Mouse (Mus musculus): ENCODE results near the gene Capn7.

The Capn7 gene

GRCm38 (mm10) chr14:31330957-31331356 is 5.5 kb upstream of the Capn7 start:
- no peaks in the 10 kb centered on the region for H3K27me3 ChIP-seq (ENCODE audit: control insufficient read depth, insufficient read depth, low read length, poor library complexity, severe bottlenecking)
- DNase-seq (ENCODE audit: low read depth, low spot score): no peak
- no peaks in the 10 kb centered on the region for H3K36me3 ChIP-seq (ENCODE audit: control insufficient read depth, insufficient read depth, low read length, poor library complexity, severe bottlenecking)

DNA sequence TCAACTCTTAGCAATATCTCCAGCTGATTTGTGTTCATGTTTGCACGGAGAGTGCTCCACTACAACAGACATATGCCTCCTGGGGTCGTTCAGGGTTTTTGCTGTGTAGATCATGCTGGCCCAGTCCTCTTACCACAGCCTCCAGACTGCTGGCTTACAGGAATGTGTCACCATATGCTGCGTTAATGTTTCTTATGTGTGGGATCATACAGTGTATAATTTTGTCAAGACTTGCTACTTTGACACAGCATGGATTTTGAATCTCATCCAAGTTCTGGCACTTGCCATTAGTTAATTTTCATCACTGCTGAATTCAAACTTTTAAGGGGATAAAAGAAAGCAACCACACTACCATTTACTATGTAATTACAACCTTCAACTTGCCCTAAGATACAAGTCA is 673 bp upstream of the Capn7 start:
- no peaks in the 10 kb centered on the region for H3K27me3 ChIP-seq (ENCODE audit: control insufficient read depth, insufficient read depth, low read length, poor library complexity, severe bottlenecking)
- H3K36me3 ChIP-seq (ENCODE audit: control insufficient read depth, insufficient read depth, low read length, poor library complexity, severe bottlenecking): peaks cover 5% of the 10 kb centered on the region; the same call in 1 of the 2 replicates
- DNase-seq (ENCODE audit: low read depth, low spot score): no peak

GRCm38 (mm10) chr14:31337406-31337805 is 968 bp downstream of the Capn7 start:
- DNase-seq (ENCODE audit: low read depth, low spot score): peak; percentile 47
- Histone ChIP-seq H3K36me3 (ENCODE audit: control insufficient read depth, insufficient read depth, low read length, poor library complexity, severe bottlenecking) (peaks cover 6% of the 10 kb centered on the region; the same call in 1 of the 2 replicates), H3K27me3 (ENCODE audit: control insufficient read depth, insufficient read depth, low read length, poor library complexity, severe bottlenecking) (no peaks in the 10 kb centered on the region)

DNA sequence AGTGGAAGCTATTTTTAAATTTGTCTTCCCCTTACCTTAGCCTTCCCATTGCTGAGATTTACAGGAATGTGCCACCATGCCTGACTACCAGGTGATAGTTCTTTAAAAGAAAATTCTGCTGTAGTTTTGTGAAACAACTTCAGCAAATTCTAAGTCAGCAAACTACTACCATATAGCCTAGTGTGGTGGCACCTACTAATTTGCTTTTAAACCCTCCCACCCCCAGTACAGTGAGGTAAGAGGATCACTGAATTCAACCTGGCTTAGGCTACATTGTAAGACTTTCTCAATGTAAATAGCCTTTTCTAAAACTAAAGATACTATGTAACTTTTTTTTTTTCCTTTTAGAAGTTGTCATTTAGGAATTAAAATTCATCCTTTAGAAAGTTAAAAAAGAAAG is 1.5 kb downstream of the Capn7 start:
- H3K27me3 ChIP-seq (ENCODE audit: control insufficient read depth, insufficient read depth, low read length, poor library complexity, severe bottlenecking): no peaks in the 10 kb centered on the region
- H3K36me3 ChIP-seq (ENCODE audit: control insufficient read depth, insufficient read depth, low read length, poor library complexity, severe bottlenecking): peaks cover 7% of the 10 kb centered on the region; the same call in 1 of the 2 replicates
- no peak for DNase-seq (ENCODE audit: low read depth, low spot score)

- Histone ChIP-seq H3K27me3 (ENCODE audit: control insufficient read depth, insufficient read depth, low read length, poor library complexity, severe bottlenecking) (no peaks in the 10 kb centered on the region), H3K36me3 (ENCODE audit: control insufficient read depth, insufficient read depth, low read length, poor library complexity, severe bottlenecking) (peaks cover 13% of the 10 kb centered on the region)
- no peak for DNase-seq (ENCODE audit: low read depth, low spot score)
Observed at GRCm38 (mm10) chr14:31343241-31343640, 6.8 kb downstream of the Capn7 start.

DNA sequence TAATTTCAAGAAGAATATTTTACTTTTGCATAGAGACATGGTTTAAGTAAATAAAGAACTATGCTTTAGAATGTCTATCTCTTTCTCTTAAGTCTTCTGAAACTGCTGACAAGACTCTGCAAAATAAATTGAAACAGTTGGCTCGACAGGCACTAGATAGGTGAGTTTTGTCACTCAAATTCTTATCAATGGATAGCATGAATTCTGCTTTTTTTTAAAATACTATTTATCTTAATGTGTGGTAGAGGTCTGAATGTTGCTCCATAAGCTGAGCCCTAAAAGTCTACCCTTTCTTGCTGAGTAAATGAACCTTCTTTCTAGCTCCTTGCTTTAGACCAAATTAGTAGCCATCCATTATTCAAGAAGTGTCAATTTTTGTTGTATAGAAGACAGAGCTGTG is 8.9 kb downstream of the Capn7 start:
- H3K36me3 ChIP-seq (ENCODE audit: control insufficient read depth, insufficient read depth, low read length, poor library complexity, severe bottlenecking): peaks cover 13% of the 10 kb centered on the region
- no peak for DNase-seq (ENCODE audit: low read depth, low spot score)
- H3K27me3 ChIP-seq (ENCODE audit: control insufficient read depth, insufficient read depth, low read length, poor library complexity, severe bottlenecking): no peaks in the 10 kb centered on the region

- Histone ChIP-seq H3K27me3 (ENCODE audit: control insufficient read depth, insufficient read depth, low read length, poor library complexity, severe bottlenecking) (no peaks in the 10 kb centered on the region), H3K36me3 (ENCODE audit: control insufficient read depth, insufficient read depth, low read length, poor library complexity, severe bottlenecking) (peaks cover 13% of the 10 kb centered on the region)
- no peak for DNase-seq (ENCODE audit: low read depth, low spot score)
Observed at GRCm38 (mm10) chr14:31362236-31362635, 25.8 kb downstream of the Capn7 start.

- H3K36me3 ChIP-seq (ENCODE audit: control insufficient read depth, insufficient read depth, low read length, poor library complexity, severe bottlenecking): peaks cover 18% of the 10 kb centered on the region
- DNase-seq (ENCODE audit: low read depth, low spot score): no peak
- H3K27me3 ChIP-seq (ENCODE audit: control insufficient read depth, insufficient read depth, low read length, poor library complexity, severe bottlenecking): no peaks in the 10 kb centered on the region
Observed at GRCm38 (mm10) chr14:31364589-31364988, 28.2 kb downstream of the Capn7 start.

DNA sequence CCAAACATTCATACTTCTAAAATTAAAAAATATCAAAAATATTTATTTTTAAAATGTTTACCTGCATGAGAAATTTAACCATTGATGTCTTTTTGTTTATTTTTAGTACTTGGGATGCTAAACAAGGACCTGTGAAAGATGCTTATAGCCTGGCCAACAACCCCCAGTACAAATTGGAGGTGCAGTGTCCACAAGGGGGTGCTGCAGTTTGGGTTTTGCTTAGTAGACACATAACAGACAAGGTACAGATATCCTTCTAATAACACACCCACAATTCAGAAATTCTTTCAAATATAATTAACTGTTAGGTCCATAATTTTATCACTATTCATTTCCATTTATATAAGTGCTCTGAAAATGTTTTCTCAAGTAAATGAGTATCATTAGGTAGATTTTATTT is 28.9 kb downstream of the Capn7 start:
- peak; percentile 89 for DNase-seq (ENCODE audit: low read depth, low spot score)
- peaks cover 20% of the 10 kb centered on the region for H3K36me3 ChIP-seq (ENCODE audit: control insufficient read depth, insufficient read depth, low read length, poor library complexity, severe bottlenecking)
- no peaks in the 10 kb centered on the region for H3K27me3 ChIP-seq (ENCODE audit: control insufficient read depth, insufficient read depth, low read length, poor library complexity, severe bottlenecking)

- peaks cover 25% of the 10 kb centered on the region for H3K36me3 ChIP-seq (ENCODE audit: control insufficient read depth, insufficient read depth, low read length, poor library complexity, severe bottlenecking)
- DNase-seq (ENCODE audit: low read depth, low spot score): no peak
Observed at GRCm38 (mm10) chr14:31367951-31368350, 31.5 kb downstream of the Capn7 start.

DNA sequence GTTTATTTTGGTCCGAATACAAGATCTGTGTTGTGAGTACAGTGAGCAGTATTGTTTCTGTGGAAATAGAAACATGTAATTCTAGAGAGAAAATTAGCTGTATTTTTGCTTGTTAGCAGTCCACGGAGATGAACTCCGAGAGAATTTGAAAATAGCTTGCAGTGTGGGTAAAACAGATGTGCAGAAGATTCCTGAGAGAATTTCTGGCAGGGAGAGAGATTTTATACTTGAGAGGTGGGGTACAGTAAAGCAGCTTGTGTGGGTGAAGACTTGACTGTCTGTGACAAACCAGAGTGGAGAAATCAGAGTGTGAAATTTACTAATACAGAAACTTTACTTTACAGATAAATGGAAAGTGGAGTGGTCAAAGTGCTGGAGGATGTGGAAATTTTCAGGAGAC is 32.9 kb downstream of the Capn7 start:
- Histone ChIP-seq H3K27me3 (ENCODE audit: control insufficient read depth, insufficient read depth, low read length, poor library complexity, severe bottlenecking) (no peaks in the 10 kb centered on the region), H3K36me3 (ENCODE audit: control insufficient read depth, insufficient read depth, low read length, poor library complexity, severe bottlenecking) (peaks cover 23% of the 10 kb centered on the region)
- no peak for DNase-seq (ENCODE audit: low read depth, low spot score)

More at GRCm38 (mm10) chr14:31367951-31368350, 31.5 kb downstream of the Capn7 start:
- H3K27me3 ChIP-seq (ENCODE audit: control insufficient read depth, insufficient read depth, low read length, poor library complexity, severe bottlenecking): no peaks in the 10 kb centered on the region

DNA sequence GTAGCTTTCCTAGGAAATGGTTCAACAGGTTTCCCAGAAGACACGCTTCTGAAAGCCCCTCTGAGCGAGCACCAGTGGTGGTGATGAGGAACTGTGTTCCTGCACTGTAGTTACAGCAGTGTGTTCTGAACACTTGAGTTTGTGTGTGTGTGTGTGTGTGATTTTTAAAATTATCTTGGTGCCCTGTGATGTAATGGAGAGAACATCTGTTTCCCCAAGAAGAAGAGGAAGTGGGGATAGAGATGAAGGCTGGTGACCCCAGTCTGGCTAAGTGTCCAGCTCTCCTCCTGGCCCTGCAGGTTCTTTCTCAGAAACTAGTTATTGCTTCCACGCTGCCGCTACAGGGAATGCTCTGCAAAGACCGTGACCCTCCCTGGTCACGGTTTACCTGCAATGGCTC is 38.0 kb downstream of the Capn7 start:
- peak; percentile 26 for DNase-seq (ENCODE audit: low read depth, low spot score)
- H3K27me3 ChIP-seq (ENCODE audit: control insufficient read depth, insufficient read depth, low read length, poor library complexity, severe bottlenecking): no peaks in the 10 kb centered on the region
- peaks cover 39% of the 10 kb centered on the region for H3K36me3 ChIP-seq (ENCODE audit: control insufficient read depth, insufficient read depth, low read length, poor library complexity, severe bottlenecking)

DNA sequence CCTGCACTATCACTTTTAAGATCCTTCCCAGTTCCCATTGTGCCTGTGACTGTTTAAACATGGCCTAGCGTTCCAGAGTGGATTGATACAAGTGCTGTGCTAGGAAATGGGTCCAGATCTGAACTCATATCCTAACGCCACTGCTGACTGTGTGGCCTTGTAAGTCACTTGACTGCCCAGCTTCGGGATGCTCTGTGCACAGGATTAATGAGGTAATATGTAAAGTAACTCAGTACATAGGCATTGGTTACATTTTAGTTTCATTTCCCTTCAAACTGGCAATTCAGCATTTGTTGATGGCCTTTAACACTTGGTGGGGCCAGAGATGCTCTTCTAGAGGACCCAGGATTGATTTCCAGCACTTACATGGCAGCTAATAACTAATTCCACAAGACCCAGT is 39.9 kb downstream of the Capn7 start:
- H3K36me3 ChIP-seq (ENCODE audit: control insufficient read depth, insufficient read depth, low read length, poor library complexity, severe bottlenecking): peaks cover 27% of the 10 kb centered on the region
- H3K27me3 ChIP-seq (ENCODE audit: control insufficient read depth, insufficient read depth, low read length, poor library complexity, severe bottlenecking): no peaks in the 10 kb centered on the region
- DNase-seq (ENCODE audit: low read depth, low spot score): peak; percentile 63

DNA sequence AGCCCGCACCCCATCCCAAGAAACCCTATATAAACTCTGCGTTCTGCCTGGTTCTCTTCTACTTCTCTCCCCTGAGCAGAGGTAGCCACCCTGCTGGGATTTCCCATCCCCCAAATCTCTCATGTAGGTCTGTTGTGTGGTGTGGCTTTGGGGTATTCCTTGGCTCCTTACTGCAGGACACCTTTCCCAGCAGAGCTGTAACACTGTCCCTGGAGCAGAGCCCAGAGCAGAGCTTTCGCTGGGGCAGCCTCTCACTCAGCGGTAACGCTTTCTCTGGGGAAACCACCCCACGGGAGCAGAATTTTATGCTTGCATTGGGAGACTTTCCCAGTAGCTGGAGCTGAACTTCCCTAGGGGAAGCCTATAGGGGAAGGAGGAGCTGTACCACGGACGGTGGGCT is 45.8 kb downstream of the Capn7 start:
- peaks cover 27% of the 10 kb centered on the region for H3K36me3 ChIP-seq (ENCODE audit: control insufficient read depth, insufficient read depth, low read length, poor library complexity, severe bottlenecking)

DNA sequence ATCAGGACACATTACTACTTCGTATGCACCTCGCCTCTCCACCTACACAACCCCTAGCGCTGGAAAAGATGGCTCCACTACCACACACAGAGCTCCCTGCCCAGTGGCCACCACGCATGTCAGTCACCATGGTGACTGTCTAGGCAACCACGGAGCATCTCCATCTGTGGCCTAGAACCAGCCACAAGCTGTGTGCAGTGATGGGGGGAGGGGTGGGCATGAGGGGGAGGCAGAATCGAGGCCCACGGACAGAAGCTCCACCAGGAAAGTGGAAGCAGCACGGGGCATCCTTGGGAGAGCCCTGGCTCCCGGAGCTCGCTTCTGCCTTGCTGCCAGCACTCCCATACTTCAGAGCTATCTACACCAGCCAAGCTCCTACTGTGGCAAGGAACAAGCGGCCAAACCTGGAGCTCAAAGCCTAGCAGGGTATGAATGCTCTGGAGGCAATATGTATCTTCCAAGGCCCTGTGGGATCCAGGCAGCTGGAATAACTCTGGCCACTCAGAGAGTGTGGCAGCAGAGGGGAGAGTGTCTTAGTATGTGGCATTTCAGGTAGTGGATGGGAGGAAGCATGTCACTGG is 47.1 kb downstream of the Capn7 start:
- peaks cover 22% of the 10 kb centered on the region for H3K36me3 ChIP-seq (ENCODE audit: control insufficient read depth, insufficient read depth, low read length, poor library complexity, severe bottlenecking)
- no peak for DNase-seq (ENCODE audit: low read depth, low spot score)
- no peaks in the 10 kb centered on the region for H3K27me3 ChIP-seq (ENCODE audit: control insufficient read depth, insufficient read depth, low read length, poor library complexity, severe bottlenecking)

More for the DNA sequence above, 45.8 kb downstream of the Capn7 start:
- no peaks in the 10 kb centered on the region for H3K27me3 ChIP-seq (ENCODE audit: control insufficient read depth, insufficient read depth, low read length, poor library complexity, severe bottlenecking)
- no peak for DNase-seq (ENCODE audit: low read depth, low spot score)
